Mouse (Mus musculus): ENCODE measurements around the gene Dapk2. TPM values are rescaled to one million over a fixed set of nuclear protein-coding genes. Genes with fewer than 3 reads are reported as not detected.
A peak's percentile ranks its signal among the peaks of the same experiment; 100 is the strongest.

The Dapk2 gene
- total RNA-seq, 4 experiments from 2014 or later: 1.4 to 2.5 (median 1.6) TPM

DNA sequence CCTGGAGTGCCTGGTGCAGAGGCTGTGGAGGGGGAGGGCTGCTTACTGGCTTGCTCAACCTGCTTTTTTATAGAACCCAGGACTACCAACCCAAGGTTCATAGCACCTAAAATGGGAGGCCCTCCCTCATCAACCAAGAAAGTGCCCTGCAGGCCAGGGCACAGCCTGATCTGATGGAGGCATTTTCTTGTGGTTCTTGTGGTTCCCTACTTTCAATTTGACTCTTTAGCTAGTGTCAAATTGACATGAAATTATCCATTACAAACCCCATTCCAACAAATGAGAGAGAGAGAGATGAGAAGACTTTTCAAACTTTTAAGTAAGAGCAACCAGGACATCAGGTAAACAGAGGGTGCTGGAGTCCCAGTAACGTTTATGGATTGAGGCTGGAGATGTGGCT lies 15.8 kb upstream of the Dapk2 start:
- DNase-seq (ENCODE audit: low spot score in 2 of 2): no peak

DNA sequence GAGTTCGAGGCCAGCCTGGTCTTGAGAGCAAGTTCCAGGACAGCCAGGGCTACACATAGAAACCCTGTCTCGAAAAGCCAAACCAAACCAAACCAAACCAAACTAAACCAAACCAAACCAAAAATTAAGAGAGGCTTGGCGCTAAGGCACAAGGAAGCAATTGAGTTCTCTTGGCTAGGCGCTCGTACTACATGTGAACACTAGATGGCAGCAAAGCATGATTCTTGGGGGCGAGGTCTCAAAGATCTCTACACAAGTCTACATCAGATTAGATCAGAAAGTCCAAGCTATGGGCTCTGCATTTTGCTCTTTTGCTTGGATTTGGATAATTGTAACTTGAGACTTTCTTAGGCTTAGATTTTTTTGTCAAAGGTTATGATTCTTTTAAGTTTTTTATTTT lies 13.8 kb upstream of the Dapk2 start:
- DNase-seq (ENCODE audit: low spot score in 2 of 2): peak; percentile 38 to 44

- no peak for DNase-seq (ENCODE audit: low spot score in 2 of 2)
Measured at GRCm38 (mm10) chr9:66146141-66146540, 11.9 kb upstream of the Dapk2 start.

- DNase-seq (ENCODE audit: low spot score in 2 of 2): no peak
Measured at GRCm38 (mm10) chr9:66152011-66152410, 6.0 kb upstream of the Dapk2 start.

DNA sequence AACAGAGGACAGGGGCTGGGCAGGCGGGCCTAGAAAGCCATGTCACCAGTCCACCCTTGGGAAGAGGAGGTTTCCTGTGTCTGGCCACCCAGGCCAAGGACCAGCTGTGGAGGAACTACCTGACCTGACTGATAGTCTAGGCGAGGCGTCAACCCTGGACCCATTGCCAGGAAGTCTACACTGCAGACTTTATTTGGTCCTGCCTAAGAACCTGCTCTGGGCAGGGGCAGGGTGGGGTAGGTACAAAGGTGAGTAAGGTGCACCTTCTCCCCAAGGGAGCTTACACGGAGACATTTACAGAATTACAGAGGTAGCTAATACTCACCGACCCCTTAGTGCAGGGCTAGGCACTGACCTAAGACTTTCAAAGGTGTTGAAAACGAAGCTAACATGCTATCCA lies 4.4 kb upstream of the Dapk2 start:
- DNase-seq (ENCODE audit: low spot score in 2 of 2): no peak

DNA sequence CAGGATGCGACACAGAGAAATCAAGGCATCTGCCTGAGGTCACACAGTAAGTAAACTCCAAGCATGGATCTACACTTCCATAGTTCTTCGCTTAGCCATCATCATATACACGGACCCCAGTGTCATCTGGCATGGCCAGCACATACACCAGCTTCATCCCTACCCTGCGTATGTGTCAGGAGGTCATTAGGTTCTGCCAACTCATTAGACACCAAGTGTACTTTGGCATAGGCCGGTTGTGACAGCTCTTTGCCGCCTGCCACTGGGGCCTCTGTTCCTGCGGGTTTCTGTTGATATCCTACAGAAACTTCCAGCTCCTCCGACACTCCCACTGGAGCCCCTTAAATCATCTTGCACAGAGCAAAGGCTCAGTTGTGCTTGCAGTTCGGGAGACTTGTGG lies 4.0 kb upstream of the Dapk2 start:
- DNase-seq (ENCODE audit: low spot score in 2 of 2): no peak

- no peak for DNase-seq (ENCODE audit: low spot score in 2 of 2)
Measured at GRCm38 (mm10) chr9:66155534-66155933, 2.5 kb upstream of the Dapk2 start.

- DNase-seq (ENCODE audit: low spot score in 2 of 2): no peak
Measured at GRCm38 (mm10) chr9:66158885-66159430, 935 bp downstream of the Dapk2 start.

DNA sequence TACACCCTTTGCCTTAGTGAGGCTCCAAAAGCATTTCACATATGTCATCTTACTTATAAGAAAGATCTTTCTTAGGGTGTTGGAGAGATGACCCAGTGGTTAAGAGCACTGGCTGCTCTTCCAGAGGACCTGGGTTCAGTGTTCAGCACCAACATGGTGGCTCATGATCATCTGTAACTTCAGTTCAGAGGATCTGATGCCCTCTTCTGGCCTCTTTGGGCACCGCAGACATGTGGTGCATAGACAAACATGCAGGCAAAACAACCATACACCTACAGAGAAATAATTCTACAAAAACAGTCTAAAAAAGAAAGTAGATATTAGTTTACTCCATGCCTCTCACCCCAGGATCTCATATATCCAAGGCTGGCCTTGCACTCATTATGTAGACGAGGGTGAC lies 2.1 kb downstream of the Dapk2 start:
- no peak for DNase-seq (ENCODE audit: low spot score in 2 of 2)

- no peak for DNase-seq (ENCODE audit: low spot score in 2 of 2)
Measured at GRCm38 (mm10) chr9:66162995-66163394, 5.0 kb downstream of the Dapk2 start.

DNA sequence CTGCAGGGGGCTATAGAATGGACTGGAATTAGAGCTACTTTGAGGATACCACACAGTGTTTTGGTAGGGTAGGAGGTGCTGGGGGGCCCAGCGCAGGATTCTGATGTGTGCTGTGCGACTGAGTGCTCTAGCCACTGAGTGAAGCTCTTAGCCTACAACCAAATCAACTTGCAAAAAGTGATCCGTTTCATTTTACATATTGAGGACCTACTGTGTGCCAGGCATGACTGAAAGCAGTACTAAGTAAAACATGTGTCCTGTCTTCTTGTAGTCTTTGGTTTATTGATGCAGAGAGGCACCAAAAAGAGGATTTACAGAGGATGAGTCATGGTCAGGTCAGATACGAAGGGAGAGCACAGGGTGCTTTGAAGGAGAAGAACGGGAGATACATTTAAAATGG lies 9.2 kb downstream of the Dapk2 start:
- no peak for DNase-seq (ENCODE audit: low spot score in 2 of 2)

- no peak for DNase-seq (ENCODE audit: low spot score in 2 of 2)
Measured at GRCm38 (mm10) chr9:66168233-66168632, 10.2 kb downstream of the Dapk2 start.

DNA sequence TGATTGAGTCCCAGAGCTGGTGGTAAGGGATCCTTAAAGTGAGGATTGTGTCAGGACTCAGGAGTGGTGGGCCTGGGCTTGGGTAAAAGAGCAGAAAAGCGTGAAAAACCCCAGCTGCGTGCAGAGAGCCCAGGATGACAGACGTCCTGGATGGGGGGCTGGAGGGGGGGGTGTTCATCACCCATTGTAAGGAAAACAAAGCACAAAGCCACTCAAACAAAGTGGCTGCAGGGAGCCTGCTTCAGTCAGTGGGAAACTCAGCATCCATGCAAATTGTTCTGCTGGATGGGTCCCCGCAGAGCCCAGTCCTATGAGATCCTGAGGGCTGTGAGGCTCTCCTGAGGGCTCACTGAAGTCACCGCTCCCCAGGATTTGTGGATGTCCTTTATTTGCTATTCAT lies 12.5 kb downstream of the Dapk2 start:
- DNase-seq (ENCODE audit: low spot score in 2 of 2): no peak

DNA sequence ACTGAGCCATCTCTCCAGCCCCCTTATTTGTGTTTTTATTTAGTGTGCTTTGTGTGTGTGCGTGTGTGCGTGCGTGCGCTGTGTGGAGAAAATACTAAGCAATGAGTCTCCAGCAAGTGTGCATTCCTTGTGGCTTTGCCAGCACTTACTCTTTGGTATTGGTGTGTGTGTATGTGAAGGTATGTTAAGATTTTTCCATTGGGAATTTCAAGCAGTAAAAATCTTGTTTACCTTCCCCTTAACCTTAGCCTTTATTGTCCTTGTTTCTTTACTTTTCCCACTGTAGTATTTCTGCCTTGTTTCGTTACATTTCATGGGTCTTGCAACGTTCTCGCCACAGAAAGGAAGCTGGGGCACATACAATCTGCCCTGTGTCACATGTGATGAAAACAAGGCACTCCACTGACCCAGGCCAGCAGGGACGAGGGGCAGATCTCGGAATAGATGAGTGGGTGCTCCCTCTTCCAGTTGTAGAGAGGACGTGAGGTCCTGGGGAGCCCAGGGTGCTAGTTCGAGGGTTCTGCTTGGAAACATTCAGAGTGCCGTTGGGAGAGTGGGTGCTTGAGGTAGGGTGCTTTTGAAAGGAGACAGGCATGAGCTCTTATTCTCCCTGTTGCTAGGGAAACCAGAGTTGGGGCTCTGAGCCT lies 13.4 kb downstream of the Dapk2 start:
- no peak for DNase-seq (ENCODE audit: low spot score in 2 of 2)

DNA sequence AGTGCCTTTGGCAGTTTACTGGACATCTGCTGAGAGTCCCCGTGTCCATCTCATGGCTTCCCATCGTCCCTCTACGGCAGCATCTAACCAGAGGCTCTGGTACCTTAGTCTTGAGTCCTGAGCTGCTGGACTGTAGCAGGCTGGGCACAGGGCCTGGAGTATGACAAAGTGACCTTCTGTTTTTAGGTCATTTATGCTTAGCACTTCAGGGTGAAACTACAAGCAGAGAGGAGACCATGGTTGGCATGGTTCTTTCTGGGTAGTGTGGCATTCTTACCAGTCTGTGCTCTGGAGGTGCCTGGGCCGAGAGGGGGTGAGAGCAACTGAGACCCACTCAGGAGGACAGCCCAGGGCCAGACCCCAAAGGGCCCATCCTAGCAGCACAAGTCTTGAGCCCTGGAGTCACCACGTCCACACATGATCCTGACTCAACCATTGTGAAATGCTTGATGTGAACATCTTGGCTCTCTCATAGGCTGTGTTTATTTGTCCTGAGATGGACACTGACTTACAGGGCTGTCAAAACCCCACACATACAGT lies 15.4 kb downstream of the Dapk2 start:
- no peak for DNase-seq (ENCODE audit: low spot score in 2 of 2)

DNA sequence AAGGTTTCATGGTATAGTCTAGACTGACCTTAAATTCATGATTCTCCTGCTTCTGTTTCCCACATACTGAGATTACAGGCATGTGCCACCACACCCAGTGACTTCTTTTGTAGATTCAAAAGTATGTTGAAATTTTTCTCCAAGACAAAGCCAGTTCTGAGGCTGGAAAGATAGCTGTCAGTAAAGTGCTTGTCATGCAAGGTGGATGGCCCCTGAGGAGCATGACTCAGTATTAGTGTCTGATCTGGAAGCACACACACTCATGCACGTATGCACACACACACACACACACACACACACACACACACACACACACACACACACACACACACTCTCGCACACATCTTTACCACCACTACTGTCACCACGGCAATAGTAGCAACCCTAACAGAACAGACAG lies 17.0 kb downstream of the Dapk2 start:
- no peak for DNase-seq (ENCODE audit: low spot score in 2 of 2)

DNA sequence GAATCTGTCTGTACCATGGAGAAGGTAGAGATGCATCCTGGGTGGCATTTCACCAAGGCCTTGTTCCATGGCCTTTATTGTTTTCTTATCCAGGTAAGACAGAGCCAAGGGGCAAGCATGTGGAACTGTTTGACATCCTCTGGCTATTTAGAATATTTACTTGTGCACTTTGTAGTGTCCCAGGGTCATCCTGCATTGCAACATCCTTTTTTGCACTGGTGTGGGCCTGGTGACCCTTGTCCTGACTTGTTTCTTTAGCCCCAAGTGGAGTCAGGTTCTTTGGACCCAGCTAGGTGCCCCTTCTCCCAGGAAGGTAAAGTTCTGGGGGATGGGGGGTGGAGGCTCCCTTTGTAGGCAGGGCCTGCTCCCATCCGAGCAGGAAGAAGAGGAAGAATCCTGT lies 20.0 kb downstream of the Dapk2 start:
- no peak for DNase-seq (ENCODE audit: low spot score in 2 of 2)

DNA sequence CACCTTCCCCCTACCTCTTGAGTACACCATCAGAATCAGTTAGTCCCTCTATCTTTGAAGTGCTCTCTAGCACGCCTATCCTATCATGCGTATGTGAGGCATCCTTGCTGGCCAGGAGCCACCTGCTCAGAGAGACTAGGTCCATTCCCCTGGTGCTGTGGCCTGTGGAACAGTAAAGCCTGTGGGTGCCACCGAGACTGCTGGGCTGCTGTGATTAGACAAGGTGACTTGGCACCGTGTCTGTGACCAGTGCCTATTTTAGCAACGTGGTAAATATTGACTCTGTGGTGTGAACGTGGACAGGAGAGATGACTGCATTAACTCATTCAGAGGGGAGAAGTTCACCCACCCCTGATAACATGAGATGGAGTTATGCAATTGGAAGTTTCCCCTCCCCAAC lies 21.8 kb downstream of the Dapk2 start:
- DNase-seq (ENCODE audit: low spot score in 2 of 2): no peak

DNA sequence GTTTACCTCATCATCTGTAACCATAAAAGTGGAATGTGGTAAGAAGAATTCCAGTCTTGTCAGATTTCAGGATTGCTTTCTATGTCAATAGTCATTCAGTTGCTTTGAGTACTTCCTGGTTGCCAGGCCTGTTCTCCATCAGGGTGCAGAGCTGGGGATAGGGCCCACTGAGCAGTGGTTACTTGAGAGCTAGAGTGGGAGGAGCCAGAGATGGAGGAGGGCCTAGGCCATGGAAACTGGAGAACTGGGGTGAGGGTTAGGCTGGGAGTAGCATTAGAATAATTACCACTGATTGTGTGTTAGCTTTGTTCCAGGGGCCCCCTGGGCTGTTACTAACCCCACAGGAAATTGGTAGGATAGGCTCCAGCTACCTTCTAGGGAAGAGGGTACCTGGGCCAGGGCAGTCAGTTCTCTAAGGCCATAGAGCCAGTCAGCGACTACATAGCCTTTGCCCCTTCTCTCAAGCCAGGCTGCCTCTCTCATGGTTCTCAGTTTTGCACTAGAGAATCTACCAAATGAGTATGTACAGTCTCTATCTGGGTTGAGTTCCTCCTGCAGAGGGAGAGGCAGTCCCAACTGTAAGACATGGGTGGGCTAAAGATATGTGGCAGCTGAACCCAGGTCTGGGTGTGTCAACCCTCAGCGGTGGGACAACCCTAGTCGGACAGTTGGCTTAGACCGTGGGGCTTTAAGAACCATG lies 23.3 kb downstream of the Dapk2 start:
- DNase-seq (ENCODE audit: low spot score in 2 of 2): no peak

DNA sequence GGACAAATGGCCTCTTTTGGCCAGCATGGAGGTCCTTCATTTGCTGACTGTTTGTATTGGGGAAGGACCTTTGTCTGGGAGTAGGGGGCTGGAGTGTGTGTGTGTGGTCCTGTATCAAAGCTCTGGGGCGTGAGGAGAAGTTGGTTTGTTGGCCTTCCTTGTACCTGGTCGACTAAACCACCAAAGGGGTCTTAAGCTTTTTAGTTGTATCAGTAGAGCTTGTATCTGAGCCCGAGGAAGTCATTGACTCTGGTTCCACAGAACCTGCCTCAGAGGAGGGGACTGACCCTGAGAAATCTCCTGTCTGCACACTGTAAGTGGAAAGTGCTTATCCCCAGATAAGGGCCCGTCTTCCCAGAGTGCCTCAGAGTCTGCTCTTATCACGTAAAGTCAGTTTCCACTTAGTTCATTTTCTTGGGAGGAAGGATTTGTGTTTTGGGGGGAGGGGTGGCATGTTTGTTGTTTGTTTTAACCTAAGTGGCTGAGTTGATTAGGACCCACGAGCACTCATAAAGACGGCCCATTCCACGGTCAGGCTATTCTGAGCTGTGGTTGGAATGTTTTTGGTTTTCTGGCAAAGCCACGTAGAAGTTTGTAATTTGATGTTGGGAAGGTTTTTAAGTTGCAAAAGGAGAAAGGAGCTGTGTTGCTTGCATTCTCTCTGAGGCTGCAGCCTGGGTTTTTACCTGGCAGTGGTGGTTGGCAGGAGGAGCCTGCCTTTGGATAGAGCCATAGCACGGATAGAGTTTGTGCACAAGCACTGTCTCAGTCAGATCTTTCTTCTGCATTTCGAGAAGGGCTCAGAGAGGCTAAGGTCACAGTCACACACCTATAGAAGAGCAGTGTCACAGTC lies 24.0 kb downstream of the Dapk2 start:
- no peak for DNase-seq (ENCODE audit: low spot score in 2 of 2)

- DNase-seq (ENCODE audit: low spot score in 2 of 2): no peak
Measured at GRCm38 (mm10) chr9:66182679-66182993, 24.6 kb downstream of the Dapk2 start.

DNA sequence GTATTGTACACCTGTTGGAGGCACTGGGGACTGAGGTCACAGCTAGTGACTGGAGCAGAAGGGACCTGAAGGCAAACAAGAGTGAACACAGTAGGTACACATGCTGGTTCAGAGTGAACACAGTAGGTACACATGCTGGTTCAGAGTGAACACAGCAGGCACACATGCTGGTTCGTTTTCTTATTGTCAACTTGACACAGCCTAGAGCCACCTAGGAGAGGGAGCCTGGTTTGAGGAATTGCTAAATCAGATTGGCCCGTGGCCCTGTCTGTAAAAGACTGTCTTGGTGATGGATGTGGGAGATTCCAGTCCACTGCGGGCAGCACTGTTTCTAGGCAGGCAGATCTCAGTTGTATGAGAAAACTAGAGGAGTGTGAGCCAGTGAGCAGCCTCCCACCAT lies 25.0 kb downstream of the Dapk2 start:
- no peak for DNase-seq (ENCODE audit: low spot score in 2 of 2)

All from left cerebral cortex, adult 8-10 months (tissue).